Mouse (Mus musculus) heart, postnatal 0 days (tissue): ENCODE data around the gene Aph1b.
"Not testable (repeated sequence)": the region's sequence is repeated elsewhere in the genome, so short reads cannot be mapped to it uniquely, and the experiment has no call there.

Experiments
- CTCF ChIP-seq: IDR thresholded peaks from 2 replicates; pipeline ENCODE4 v1.5.1; 2016; ENCODE audit warnings: antibody characterized with exemption, control low read depth, low read depth
- EP300 ChIP-seq: IDR thresholded peaks from 2 replicates; pipeline ENCODE4 v1.6.1; 2016; ENCODE audit warnings: antibody characterized with exemption, low read depth

DNA sequence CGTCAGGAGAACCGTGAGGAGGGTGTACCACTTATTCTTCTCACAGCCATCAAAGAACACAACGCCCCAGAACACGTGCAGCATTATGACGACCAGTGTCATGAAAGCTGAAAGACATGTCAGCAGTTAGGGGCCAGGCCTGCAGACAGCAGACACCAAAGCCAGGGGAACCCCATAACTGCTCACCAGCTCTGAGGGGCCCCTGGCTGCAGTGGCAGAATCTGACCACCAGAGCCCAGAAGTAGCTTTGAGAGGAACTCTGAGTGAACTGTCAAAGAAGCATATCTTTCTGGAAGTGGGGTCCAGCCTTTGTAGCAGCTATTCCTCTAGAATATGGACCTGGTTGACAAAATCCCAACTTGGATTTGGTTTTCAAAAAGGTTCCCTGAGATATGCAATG, 27.0 kb upstream of the Aph1b start:
- not testable (repeated sequence) for TF ChIP-seq EP300, CTCF
